Mouse (Mus musculus) megakaryocyte, embryonic 14.5 days (primary cell): ENCODE results near the gene Pmvk. TPM values are rescaled to one million over a fixed set of nuclear protein-coding genes. Genes with fewer than 3 reads are reported as not detected.

Experiments used
- H3K27me3 ChIP-seq: replicated peaks from 2 replicates; pipeline ENCODE3; 2012; ENCODE audit warnings: inconsistent platforms
- H3K36me3 ChIP-seq: replicated peaks from 2 replicates; pipeline ENCODE3; 2012; ENCODE audit warnings: low read length, inconsistent platforms, mixed read lengths
- H3K4me1 ChIP-seq: 2 replicates; pipeline ENCODE4 v1.6.1; 2012; ENCODE audit warnings: inconsistent platforms
- H3K4me3 ChIP-seq: replicated peaks from 2 replicates; pipeline ENCODE3; 2012; ENCODE audit warnings: moderate library complexity, mild to moderate bottlenecking, inconsistent platforms
- H3K9me3 ChIP-seq: 2 replicates; pipeline ENCODE4 v1.6.1; 2012; ENCODE audit warnings: inconsistent platforms
- FLI1 ChIP-seq: IDR thresholded peaks from 2 replicates; pipeline ENCODE4 v1.6.1; 2012; ENCODE audit warnings: low read length, inconsistent platforms, mixed read lengths
- GATA1 ChIP-seq: IDR thresholded peaks from 3 replicates; pipeline ENCODE4 v1.6.1; 2012; ENCODE audit warnings: mixed read lengths, low read length, inconsistent platforms, borderline replicate concordance
- polyA plus RNA-seq: library from polyadenylated mRNA; stranded (reverse); fragments of >175 nt; gene quantifications from 2 replicates; pipeline ENCODE4 v1.2.3, GENCODE M21; 2012; ENCODE audit warnings: low replicate concordance; ENCODE audit not compliant: insufficient read depth

Pmvk gene
- polyA plus RNA-seq, 1 experiment, result 35.6 TPM

DNA sequence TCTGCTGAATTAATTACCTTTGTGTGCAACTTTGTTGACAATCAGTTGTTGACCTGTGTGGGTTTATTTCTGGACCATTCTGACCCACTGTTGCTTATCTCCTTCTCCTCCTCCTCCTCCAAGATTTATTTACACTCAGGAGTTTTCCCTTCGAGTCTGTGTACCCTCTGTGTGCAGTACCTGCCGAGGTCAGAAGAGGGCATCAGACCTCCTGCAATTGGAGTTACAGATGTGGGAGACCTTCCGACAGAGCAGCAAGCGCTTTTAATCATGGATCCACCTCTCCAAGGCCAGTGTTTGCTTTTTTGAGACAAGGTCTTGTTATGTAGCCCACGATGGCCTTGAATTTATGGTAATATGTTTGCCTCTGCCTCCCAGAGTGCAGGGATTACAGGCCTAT lies 40.3 kb downstream of the Pmvk start:
- peaks cover 52% of the 10 kb centered on the region for H3K27me3 ChIP-seq
- no peak overlapping the region for H3K4me3 ChIP-seq
- peaks cover 35% of the 10 kb centered on the region for H3K9me3 ChIP-seq
- no peaks in the 10 kb centered on the region for H3K36me3 ChIP-seq
- no peaks in the 10 kb centered on the region for H3K4me1 ChIP-seq
- TF ChIP-seq GATA1 (no peak), FLI1 (no peak)

DNA sequence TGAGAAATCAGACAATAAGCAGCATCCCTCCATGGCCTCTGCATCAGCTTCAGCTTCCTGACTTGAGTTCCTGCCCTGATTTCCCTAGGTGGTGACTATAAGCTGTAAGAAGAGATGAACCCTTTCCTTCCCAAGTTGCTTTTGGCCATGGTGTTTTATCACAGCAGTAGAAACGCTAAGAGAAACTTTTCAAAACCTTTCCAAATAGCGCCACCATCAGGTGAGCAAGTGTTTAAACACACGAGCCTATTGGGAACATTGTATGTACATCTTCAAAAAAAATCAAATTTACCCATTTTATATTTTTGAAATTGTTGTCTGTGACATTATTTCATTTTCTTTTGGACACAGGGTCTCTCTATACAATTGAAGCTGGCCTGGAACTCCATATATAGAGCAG lies 42.0 kb downstream of the Pmvk start:
- TF ChIP-seq GATA1 (no peak), FLI1 (no peak)
- Histone ChIP-seq H3K9me3 (peaks cover 30% of the 10 kb centered on the region), H3K36me3 (no peaks in the 10 kb centered on the region), H3K4me1 (no peaks in the 10 kb centered on the region), H3K27me3 (peaks cover 42% of the 10 kb centered on the region), H3K4me3 (no peak overlapping the region)

DNA sequence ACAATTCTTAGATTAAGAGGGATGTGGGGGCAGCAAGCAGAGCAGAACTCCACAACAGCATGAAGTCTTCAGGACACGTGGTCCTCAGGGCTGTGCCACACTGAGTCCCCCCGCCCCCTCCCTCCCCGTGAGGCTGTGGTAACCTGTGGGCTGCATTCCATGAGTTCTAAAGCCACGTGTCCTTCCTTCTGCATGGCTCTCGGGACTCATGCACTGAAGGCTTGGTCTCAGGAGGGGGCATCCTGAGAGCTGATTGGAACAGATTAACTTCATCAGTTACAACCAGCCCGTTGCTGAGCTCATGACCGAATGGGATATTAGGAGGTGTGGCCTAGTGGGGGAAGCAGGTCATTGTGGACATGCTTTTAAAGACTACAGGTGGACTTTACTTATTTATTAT lies 45.4 kb downstream of the Pmvk start:
- H3K9me3 ChIP-seq, result peaks cover 28% of the 10 kb centered on the region
- no peak overlapping the region for H3K4me3 ChIP-seq
- H3K27me3 ChIP-seq, result peaks cover 43% of the 10 kb centered on the region
- TF ChIP-seq GATA1, result no peak
- no peak for TF ChIP-seq FLI1
- H3K36me3 ChIP-seq, result no peaks in the 10 kb centered on the region
- peaks cover 3% of the 10 kb centered on the region; the same call in 1 of the 2 replicates for H3K4me1 ChIP-seq

DNA sequence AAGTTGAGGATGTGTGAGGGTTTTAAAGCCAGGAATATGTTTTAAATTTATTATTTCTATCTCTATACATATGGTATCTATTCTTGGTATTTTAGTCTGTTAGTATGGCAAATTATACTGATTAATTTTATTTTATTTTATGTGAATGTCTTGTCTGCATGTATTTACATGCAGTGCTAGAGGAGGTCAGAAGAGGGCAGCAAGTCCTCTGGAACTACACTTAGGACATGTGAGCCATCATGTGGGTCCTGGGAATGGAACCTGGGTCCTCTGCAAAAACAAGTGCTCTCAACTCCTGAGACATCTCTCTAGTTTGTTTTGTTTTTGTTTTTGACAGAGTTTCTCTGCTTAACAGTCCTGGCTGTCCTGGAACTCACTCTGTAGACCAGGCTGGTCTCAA lies 47.1 kb downstream of the Pmvk start:
- H3K27me3 ChIP-seq, result peaks cover 52% of the 10 kb centered on the region

DNA sequence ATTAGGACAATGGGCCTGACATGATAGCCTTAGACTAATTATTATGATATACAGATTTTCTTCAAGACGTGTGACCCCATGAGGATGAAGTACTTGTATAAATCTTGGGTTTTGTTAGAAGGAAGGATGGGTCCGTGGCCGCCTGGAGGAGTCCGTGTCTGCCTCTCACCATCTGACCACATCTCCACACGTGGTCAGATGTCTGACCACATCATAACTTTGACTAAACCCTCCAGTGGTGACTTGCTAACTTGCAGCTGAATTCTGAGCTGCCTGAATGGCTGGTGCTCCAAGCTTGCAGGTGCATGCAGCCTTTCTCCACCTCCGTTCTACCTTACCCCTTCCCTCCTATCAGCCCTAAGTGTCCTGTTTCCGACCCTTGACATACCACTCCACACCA lies 48.2 kb downstream of the Pmvk start:
- Histone ChIP-seq H3K27me3 (peaks cover 62% of the 10 kb centered on the region), H3K9me3 (peaks cover 6% of the 10 kb centered on the region), H3K4me1 (peaks cover 3% of the 10 kb centered on the region; the same call in 1 of the 2 replicates), H3K4me3 (no peak overlapping the region), H3K36me3 (no peaks in the 10 kb centered on the region)
- no peak for TF ChIP-seq FLI1
- no peak for TF ChIP-seq GATA1

More for the DNA sequence above, 47.1 kb downstream of the Pmvk start:
- H3K36me3 ChIP-seq, result no peaks in the 10 kb centered on the region
- TF ChIP-seq FLI1, result no peak
- no peak for TF ChIP-seq GATA1
- H3K9me3 ChIP-seq, result peaks cover 13% of the 10 kb centered on the region
- peaks cover 3% of the 10 kb centered on the region; the same call in 1 of the 2 replicates for H3K4me1 ChIP-seq
- H3K4me3 ChIP-seq, result no peak overlapping the region

DNA sequence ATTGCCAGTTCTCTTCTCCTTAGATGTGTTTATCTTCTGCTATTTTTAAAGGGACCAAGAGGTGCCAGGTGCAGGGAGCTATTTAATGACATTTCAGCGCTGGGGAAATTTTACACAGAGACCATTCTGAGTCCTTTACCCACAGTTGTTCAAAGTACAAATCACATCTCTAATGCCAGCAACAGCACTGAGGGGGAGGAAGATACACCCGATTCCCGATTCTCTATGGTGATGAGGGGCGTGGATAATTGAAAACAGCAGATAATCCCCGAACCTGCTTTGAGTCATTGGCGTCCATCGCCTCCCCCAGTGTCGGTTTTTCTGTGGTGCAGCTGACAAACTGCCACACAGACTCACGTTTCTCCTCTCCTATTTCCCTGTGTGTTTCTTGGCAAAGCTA lies 53.7 kb downstream of the Pmvk start:
- H3K27me3 ChIP-seq, result peaks cover 94% of the 10 kb centered on the region
- peaks cover 10% of the 10 kb centered on the region; the same call in 1 of the 2 replicates for H3K9me3 ChIP-seq
- TF ChIP-seq FLI1, result no peak
- TF ChIP-seq GATA1, result no peak
- no peak overlapping the region for H3K4me3 ChIP-seq
- H3K4me1 ChIP-seq, result peaks cover 4% of the 10 kb centered on the region; the same call in 1 of the 2 replicates
- H3K36me3 ChIP-seq, result no peaks in the 10 kb centered on the region

DNA sequence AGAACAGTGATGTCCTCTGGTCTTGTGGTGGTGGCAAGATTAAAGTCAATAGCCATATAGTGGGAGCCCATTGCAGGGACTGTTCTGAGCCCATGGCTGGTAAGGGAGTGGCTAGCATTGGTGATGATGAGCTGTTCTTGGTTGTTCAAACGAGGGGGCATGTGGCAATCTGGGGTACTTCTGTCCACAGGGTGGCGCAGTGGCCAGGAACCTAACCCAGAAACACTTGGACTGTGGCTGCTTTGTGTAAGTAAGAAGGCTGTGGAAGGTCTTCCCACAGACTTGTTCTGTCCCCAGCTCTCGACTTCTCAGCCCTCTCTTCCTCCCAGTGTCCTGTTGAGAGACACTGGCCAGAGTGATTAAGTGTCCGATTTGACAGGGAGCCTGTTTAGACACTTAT lies 56.6 kb downstream of the Pmvk start:
- no peak for TF ChIP-seq FLI1
- TF ChIP-seq GATA1, result no peak
- peaks cover 9% of the 10 kb centered on the region for H3K4me1 ChIP-seq
- no peak overlapping the region for H3K4me3 ChIP-seq
- peaks cover 87% of the 10 kb centered on the region for H3K27me3 ChIP-seq
- H3K36me3 ChIP-seq, result no peaks in the 10 kb centered on the region
- peaks cover 11% of the 10 kb centered on the region for H3K9me3 ChIP-seq

DNA sequence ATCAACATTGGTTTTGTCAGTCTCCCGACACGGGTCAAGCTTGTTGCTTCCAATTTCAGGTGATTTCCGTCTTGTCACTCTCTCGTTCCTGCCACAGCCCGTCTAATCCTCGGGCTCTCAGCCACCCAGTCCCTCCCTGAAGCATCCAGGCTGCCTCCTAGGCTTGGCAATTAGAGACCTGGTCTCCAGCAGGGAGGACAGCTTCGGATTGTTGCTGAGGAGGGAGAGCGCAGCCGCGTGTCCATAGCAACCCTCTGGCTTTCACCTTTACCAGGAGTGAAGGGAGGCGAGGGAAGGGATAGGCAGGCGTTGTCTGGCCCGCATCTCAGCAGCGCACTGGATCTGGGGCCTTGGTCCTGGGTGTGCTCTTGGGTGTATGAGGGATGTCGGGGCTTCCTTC lies 57.1 kb downstream of the Pmvk start:
- peaks cover 16% of the 10 kb centered on the region for H3K9me3 ChIP-seq
- peaks cover 84% of the 10 kb centered on the region for H3K27me3 ChIP-seq
- no peak overlapping the region for H3K4me3 ChIP-seq
- H3K36me3 ChIP-seq, result no peaks in the 10 kb centered on the region
- H3K4me1 ChIP-seq, result peaks cover 9% of the 10 kb centered on the region
- no peak for TF ChIP-seq GATA1
- TF ChIP-seq FLI1, result no peak

DNA sequence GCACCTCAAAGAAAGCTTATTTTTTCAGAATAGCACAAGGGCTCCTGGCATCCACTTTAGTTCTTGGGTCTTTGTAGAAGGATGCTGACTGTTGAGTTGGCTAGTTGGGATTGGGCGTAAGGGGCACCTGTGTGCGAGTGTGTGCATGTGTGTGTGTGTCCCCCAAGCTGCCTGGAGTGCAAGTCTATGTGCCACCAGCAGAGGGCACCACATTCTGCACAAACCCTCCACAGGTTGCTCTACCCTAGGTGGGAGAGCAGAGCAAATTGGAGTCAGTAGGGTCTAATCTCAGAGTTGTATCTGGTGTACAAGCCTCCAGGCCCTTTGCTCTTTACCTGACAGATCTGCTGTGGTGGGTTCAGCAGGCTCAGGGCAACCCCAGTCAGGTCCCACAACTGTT lies 57.9 kb downstream of the Pmvk start:
- TF ChIP-seq FLI1 (no peak), GATA1 (no peak)
- Histone ChIP-seq H3K9me3 (peaks cover 24% of the 10 kb centered on the region), H3K36me3 (no peaks in the 10 kb centered on the region), H3K27me3 (peaks cover 78% of the 10 kb centered on the region), H3K4me1 (peaks cover 9% of the 10 kb centered on the region), H3K4me3 (no peak overlapping the region)

DNA sequence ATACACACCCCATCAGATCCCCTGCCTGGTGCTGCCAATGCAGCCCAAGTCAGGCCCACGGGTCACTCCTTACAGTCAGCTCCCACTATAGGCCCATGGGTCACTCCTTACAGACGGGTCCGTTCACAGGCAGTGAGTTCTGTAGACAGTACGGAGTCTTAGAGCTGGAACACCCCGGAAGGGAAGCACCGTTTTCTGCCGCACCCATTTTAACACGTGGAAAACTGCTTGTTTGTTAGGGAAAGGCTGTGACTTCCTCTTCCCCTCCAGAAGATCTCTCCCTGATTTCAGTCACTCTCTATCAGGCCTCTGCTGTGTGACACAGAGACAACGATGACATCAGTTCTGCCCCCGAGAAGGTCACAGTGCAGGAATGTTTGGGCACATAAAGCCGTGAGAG lies 61.1 kb downstream of the Pmvk start:
- no peak for TF ChIP-seq FLI1
- no peak for TF ChIP-seq GATA1
- Histone ChIP-seq H3K36me3 (no peaks in the 10 kb centered on the region), H3K27me3 (peaks cover 79% of the 10 kb centered on the region), H3K4me1 (peaks cover 20% of the 10 kb centered on the region), H3K4me3 (no peak overlapping the region), H3K9me3 (peaks cover 39% of the 10 kb centered on the region)

DNA sequence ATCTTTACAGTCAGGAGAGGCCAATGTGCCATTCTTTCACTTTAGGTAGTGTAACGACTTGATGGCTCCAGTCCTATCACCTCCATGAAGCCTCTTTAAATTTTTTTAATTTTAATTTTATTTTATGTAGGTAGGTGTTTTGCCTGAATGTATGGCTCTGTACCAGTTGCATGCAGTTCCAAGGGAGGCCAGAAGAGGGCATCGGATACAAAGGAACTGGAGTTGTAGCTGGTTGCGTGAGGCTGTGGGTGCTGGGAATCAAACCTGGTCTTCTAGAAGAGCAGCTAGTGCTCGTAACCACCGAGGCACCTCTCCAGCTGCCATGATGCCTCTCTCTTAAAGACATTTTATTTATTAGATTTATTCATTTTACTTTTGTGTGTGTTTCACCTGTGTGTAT lies 62.0 kb downstream of the Pmvk start:
- TF ChIP-seq GATA1 (no peak), FLI1 (no peak)
- Histone ChIP-seq H3K4me3 (no peak overlapping the region), H3K36me3 (no peaks in the 10 kb centered on the region), H3K27me3 (peaks cover 79% of the 10 kb centered on the region), H3K9me3 (peaks cover 39% of the 10 kb centered on the region), H3K4me1 (peaks cover 23% of the 10 kb centered on the region)

Other genes with a start within 250 kb of the Pmvk start
- gene Thbs3, start 239.4 kb upstream of the Pmvk start, polyA plus RNA-seq, result 0.07 TPM in 1 of 2 replicates, not detected in the other
- gene Mtx1, start 227.5 kb upstream of the Pmvk start, polyA plus RNA-seq, result 299 and 549 TPM in 2 replicates
- 0.29 and 1.2 TPM in 2 replicates for gene Muc1, start 225.5 kb upstream of the Pmvk start, polyA plus RNA-seq
- gene Krtcap2, start 208.6 kb upstream of the Pmvk start, polyA plus RNA-seq, result 81.0 and 225 TPM in 2 replicates
- 1.8 and 2.1 TPM in 2 replicates for gene Trim46, start 208.2 kb upstream of the Pmvk start, polyA plus RNA-seq
- 435 and 701 TPM in 2 replicates for gene Dpm3, start 195.2 kb upstream of the Pmvk start, polyA plus RNA-seq
- gene Slc50a1, start 184.0 kb upstream of the Pmvk start, polyA plus RNA-seq, result 7.0 and 25.0 TPM in 2 replicates
- gene Efna1, start 173.4 kb upstream of the Pmvk start, polyA plus RNA-seq, result 0.16 TPM in 1 of 2 replicates, not detected in the other
- not detected in 2 replicates for gene Efna3, start 131.6 kb upstream of the Pmvk start, polyA plus RNA-seq
- gene Efna4, start 116.5 kb upstream of the Pmvk start, polyA plus RNA-seq, result 0.29 TPM in 1 of 2 replicates, not detected in the other
- gene Adam15, start 104.5 kb upstream of the Pmvk start, polyA plus RNA-seq, result 36.8 and 135 TPM in 2 replicates
- gene Dcst2, start 92.6 kb upstream of the Pmvk start, polyA plus RNA-seq, result not detected in 2 replicates
- not detected in 2 replicates for gene Dcst1, start 89.3 kb upstream of the Pmvk start, polyA plus RNA-seq
- gene Zbtb7b, start 59.8 kb upstream of the Pmvk start, polyA plus RNA-seq, result 76.2 and 120 TPM in 2 replicates
- 0.31 and 0.95 TPM in 2 replicates for gene Lenep, start 51.7 kb upstream of the Pmvk start, polyA plus RNA-seq
- gene Flad1, start 42.7 kb upstream of the Pmvk start, polyA plus RNA-seq, result 23.1 and 23.4 TPM in 2 replicates
- 16.4 and 53.9 TPM in 2 replicates for gene Cks1b, start 36.2 kb upstream of the Pmvk start, polyA plus RNA-seq
- 22.7 and 67.6 TPM in 2 replicates for gene Shc1, start 36.1 kb upstream of the Pmvk start, polyA plus RNA-seq
- 35.3 and 137 TPM in 2 replicates for gene Pygo2, start 24.3 kb upstream of the Pmvk start, polyA plus RNA-seq
- gene Pbxip1, start 17.8 kb upstream of the Pmvk start, polyA plus RNA-seq, result 23.0 and 29.3 TPM in 2 replicates
- gene Kcnn3, start 65.6 kb downstream of the Pmvk start, polyA plus RNA-seq, result not detected in 2 replicates